20 mouse cellular contexts compared by ENCODE assay signal in genomic region chr19:44822295-44822694, GRCm38 (mm10).
DNase-seq lines count a peak whose midpoint lies in the region; ATAC-seq and TF ChIP-seq lines count a peak whose summit lies in the region.
"Had no signal": no experiment of that assay in that cellular context is flagged by ENCODE, and none has a peak within 500 bp of the region (broad histone marks: within the 10 kb centered on the region; RNA-seq: fewer than 3 reads in every experiment).

No protein-coding gene starts in this region.

- 55% methylated on average over 5 of the region's 5 CpGs for WGBS in heart, postnatal 0 days
- WGBS in kidney, postnatal 0 days = 56% methylated on average over 5 of the region's 5 CpGs
- 75% methylated on average over 5 of the region's 5 CpGs for WGBS in midbrain, postnatal 0 days
- WGBS in midbrain, embryonic 14.5 days = 78% methylated on average over 5 of the region's 5 CpGs
- 59% methylated on average over 5 of the region's 5 CpGs for WGBS in stomach, postnatal 0 days

- H3K27ac ChIP-seq in heart, postnatal 0 days (ENCODE audit: low read depth) = no peak overlapping the region
- no peak overlapping the region for H3K27ac ChIP-seq in kidney, postnatal 0 days
- no peak overlapping the region for H3K27ac ChIP-seq in midbrain, postnatal 0 days (ENCODE audit: low read depth, low read length)
- no peak overlapping the region for H3K27ac ChIP-seq in midbrain, embryonic 14.5 days (replicated peaks; ENCODE audit: low read depth, low read length)
- no peak overlapping the region for H3K27ac ChIP-seq in stomach, postnatal 0 days (replicated peaks)
- H3K27ac ChIP-seq: embryonic facial prominence, embryonic 10.5 days; heart, embryonic 10.5 days; hindbrain, embryonic 10.5 days; hindbrain, embryonic 14.5 days had no signal

- no peak overlapping the region for H3K9ac ChIP-seq in heart, postnatal 0 days (replicated peaks; ENCODE audit: low read depth, low read length)
- H3K9ac ChIP-seq in kidney, postnatal 0 days (ENCODE audit: low read depth, low read length) = no peak overlapping the region
- no peak overlapping the region for H3K9ac ChIP-seq in midbrain, postnatal 0 days (replicated peaks; ENCODE audit: low read length, poor library complexity, severe bottlenecking)
- H3K9ac ChIP-seq in midbrain, embryonic 14.5 days (replicated peaks; ENCODE audit: low read length) = no peak overlapping the region
- H3K9ac ChIP-seq in stomach, postnatal 0 days (ENCODE audit: low read length) = no peak overlapping the region
- H3K9ac ChIP-seq: hindbrain, embryonic 14.5 days had no signal

- ATAC-seq in heart, postnatal 0 days (ENCODE audit: insufficient read depth, low read depth) = no peak
- ATAC-seq in kidney, postnatal 0 days (replicated peaks; ENCODE audit: low FRiP score, low read depth) = no peak
- no peak for ATAC-seq in midbrain, postnatal 0 days (ENCODE audit: low FRiP score)
- ATAC-seq in midbrain, embryonic 14.5 days (ENCODE audit: low FRiP score, low TSS enrichment) = no peak
- no peak for ATAC-seq in stomach, postnatal 0 days (ENCODE audit: low FRiP score, low TSS enrichment)
- ATAC-seq: activated CD4-positive, CD25-positive, alpha-beta regulatory T cell, adult 4 months; forebrain, embryonic 14.5 days; Patski had no signal

- TF ChIP-seq EP300 in heart, postnatal 0 days (IDR thresholded peaks at IDR 0.05; ENCODE audit: low read depth) = no peak
- no peak for TF ChIP-seq EP300 in stomach, postnatal 0 days (optimal IDR thresholded peaks at IDR 0.05)

- peaks cover 54% of the 10 kb centered on the region for H3K27me3 ChIP-seq in heart, postnatal 0 days (ENCODE audit: control insufficient read depth, insufficient read depth, low read length)
- H3K27me3 ChIP-seq in kidney, postnatal 0 days (ENCODE audit: insufficient read depth, low read length) = no peaks in the 10 kb centered on the region
- H3K27me3 ChIP-seq in midbrain, postnatal 0 days (ENCODE audit: insufficient read depth, low read length) = peaks cover 9% of the 10 kb centered on the region; the same call in 1 of the 2 replicates
- H3K27me3 ChIP-seq in midbrain, embryonic 14.5 days (ENCODE audit: control insufficient read depth, insufficient read depth, low read length) = peaks cover 15% of the 10 kb centered on the region; the same call in 1 of the 2 replicates
- no peaks in the 10 kb centered on the region for H3K27me3 ChIP-seq in stomach, postnatal 0 days (ENCODE audit: control insufficient read depth, insufficient read depth, low read length)
- H3K27me3 ChIP-seq: Patski had no signal

- H3K9me3 ChIP-seq in heart, postnatal 0 days (replicated peaks; ENCODE audit: control insufficient read depth, low read length) = no peaks in the 10 kb centered on the region
- no peaks in the 10 kb centered on the region for H3K9me3 ChIP-seq in kidney, postnatal 0 days (replicated peaks; ENCODE audit: low read length)
- H3K9me3 ChIP-seq in midbrain, postnatal 0 days (ENCODE audit: low read length) = no peaks in the 10 kb centered on the region
- H3K9me3 ChIP-seq in midbrain, embryonic 14.5 days (ENCODE audit: control insufficient read depth, low read length) = no peaks in the 10 kb centered on the region
- H3K9me3 ChIP-seq in stomach, postnatal 0 days (ENCODE audit: control insufficient read depth, low read length) = no peaks in the 10 kb centered on the region
- H3K9me3 ChIP-seq: embryonic facial prominence, embryonic 10.5 days; heart, embryonic 10.5 days; hindbrain, embryonic 10.5 days had no signal

- DNase-seq in heart, postnatal 0 days (ENCODE audit: low spot score) = no peak
- DNase-seq in heart, postnatal 14 days = no peak
- DNase-seq in kidney, postnatal 0 days (ENCODE audit: low spot score) = no peak
- no peak for DNase-seq in kidney, postnatal 10 days
- DNase-seq in midbrain, postnatal 0 days (ENCODE audit: low spot score) = no peak
- DNase-seq in midbrain, embryonic 14.5 days = no peak
- no peak for DNase-seq in stomach, postnatal 0 days (ENCODE audit: low spot score)
- no peak for DNase-seq in gastrocnemius, postnatal 4 days (ENCODE audit: low spot score in 2 of 2)
- DNase-seq: adrenal gland, postnatal 14 days; cerebellum, adult 18-20 months; cerebellum, postnatal 10 days; gastrocnemius, postnatal 36 days; heart, adult 18-20 months had no signal

- no peak overlapping the region for H3K4me2 ChIP-seq in heart, postnatal 0 days (ENCODE audit: low read depth, low read length)
- H3K4me2 ChIP-seq in kidney, postnatal 0 days (ENCODE audit: low read length) = no peak overlapping the region
- no peak overlapping the region for H3K4me2 ChIP-seq in midbrain, postnatal 0 days (ENCODE audit: low read depth, low read length, poor library complexity, severe bottlenecking)
- no peak overlapping the region for H3K4me2 ChIP-seq in midbrain, embryonic 14.5 days (ENCODE audit: low read length)
- H3K4me2 ChIP-seq in stomach, postnatal 0 days (replicated peaks; ENCODE audit: low read depth) = no peak overlapping the region
- H3K4me2 ChIP-seq: hindbrain, embryonic 14.5 days had no signal

- no peaks in the 10 kb centered on the region for H3K36me3 ChIP-seq in heart, postnatal 0 days (replicated peaks; ENCODE audit: control insufficient read depth, insufficient read depth, low read length)
- H3K36me3 ChIP-seq in kidney, postnatal 0 days (ENCODE audit: insufficient read depth, low read length) = peaks cover 19% of the 10 kb centered on the region; the same call in 1 of the 2 replicates
- H3K36me3 ChIP-seq in midbrain, postnatal 0 days (ENCODE audit: insufficient read depth, low read length) = no peaks in the 10 kb centered on the region
- H3K36me3 ChIP-seq in midbrain, embryonic 14.5 days (ENCODE audit: control insufficient read depth, insufficient read depth, low read length) = no peaks in the 10 kb centered on the region
- H3K36me3 ChIP-seq in stomach, postnatal 0 days (ENCODE audit: control insufficient read depth, insufficient read depth, low read length) = no peaks in the 10 kb centered on the region
- H3K36me3 ChIP-seq: embryonic facial prominence, embryonic 10.5 days; heart, embryonic 10.5 days; hindbrain, embryonic 10.5 days had no signal

- no peaks in the 10 kb centered on the region for H3K4me1 ChIP-seq in heart, postnatal 0 days (ENCODE audit: control insufficient read depth, insufficient read depth)
- H3K4me1 ChIP-seq in kidney, postnatal 0 days (replicated peaks; ENCODE audit: insufficient read depth, low read length) = no peaks in the 10 kb centered on the region
- no peaks in the 10 kb centered on the region for H3K4me1 ChIP-seq in midbrain, postnatal 0 days (ENCODE audit: insufficient read depth, low read length)
- peaks cover 12% of the 10 kb centered on the region; the same call in 1 of the 2 replicates for H3K4me1 ChIP-seq in midbrain, embryonic 14.5 days (ENCODE audit: control insufficient read depth, insufficient read depth, low read length)
- no peaks in the 10 kb centered on the region for H3K4me1 ChIP-seq in stomach, postnatal 0 days (replicated peaks; ENCODE audit: control insufficient read depth, insufficient read depth)

- H3K4me3 ChIP-seq in heart, postnatal 0 days (ENCODE audit: low read depth, low read length) = no peak overlapping the region
- H3K4me3 ChIP-seq in kidney, postnatal 0 days (replicated peaks; ENCODE audit: low read depth, low read length) = no peak overlapping the region
- no peak overlapping the region for H3K4me3 ChIP-seq in midbrain, postnatal 0 days (ENCODE audit: low read depth, low read length)
- H3K4me3 ChIP-seq in midbrain, embryonic 14.5 days (replicated peaks; ENCODE audit: low read depth, low read length) = no peak overlapping the region
- H3K4me3 ChIP-seq in stomach, postnatal 0 days (ENCODE audit: low read depth, low read length) = no peak overlapping the region
- H3K4me3 ChIP-seq: embryonic facial prominence, embryonic 10.5 days; heart, embryonic 10.5 days; hindbrain, embryonic 10.5 days had no signal

- TF ChIP-seq CTCF in heart, postnatal 0 days (IDR thresholded peaks at IDR 0.05; ENCODE audit: low read depth) = peak; percentile 24
- TF ChIP-seq CTCF in kidney, postnatal 0 days (IDR thresholded peaks at IDR 0.05; ENCODE audit: low read depth) = peak; percentile 40
- TF ChIP-seq CTCF in midbrain, postnatal 0 days (IDR thresholded peaks at IDR 0.05) = peak; percentile 61
- TF ChIP-seq CTCF in stomach, postnatal 0 days (IDR thresholded peaks at IDR 0.05; ENCODE audit: low read depth) = peak; percentile 14; the same call in 1 of the 2 replicates

- intact Hi-C loops in heart, postnatal 14 days (cut with DNase I) = no loop called here
